Mouse (Mus musculus) lung, adult 2 months (tissue): ENCODE results near the gene Sez6l. TPM values are rescaled to one million over a fixed set of nuclear protein-coding genes. Genes with fewer than 3 reads are reported as not detected.

Experiments used
- DNase-seq: peaks from one replicate; pipeline ENCODE4 v3.0.0; 2022
- H3K4me1 ChIP-seq: fragments of 200-500 bp; 2 replicates; pipeline ENCODE4 v1.6.1; 2011; ENCODE audit warnings: low read length; ENCODE audit not compliant: control insufficient read depth, insufficient read depth
- H3K4me3 ChIP-seq: fragments of 200-500 bp; replicated peaks from 2 replicates; pipeline ENCODE3; 2011; ENCODE audit warnings: low read depth, mild to moderate bottlenecking, control low read depth, low read length; ENCODE audit errors: extremely low read depth
- CTCF ChIP-seq: fragments of 200-500 bp; IDR thresholded peaks from 2 replicates; pipeline ENCODE4 v1.5.1; 2011; ENCODE audit warnings: mild to moderate bottlenecking, low read length, control low read depth; ENCODE audit not compliant: insufficient read depth
- POLR2A ChIP-seq: fragments of 200-500 bp; IDR thresholded peaks from 2 replicates; pipeline ENCODE4 v1.6.1; 2011; ENCODE audit warnings: low read depth, mild to moderate bottlenecking, control low read depth, low read length, borderline replicate concordance; ENCODE audit errors: extremely low read depth
- WGBS: fragments of 180-500 bp; shearing (Covaris S2); methylation state at CpG from one replicate; pipeline ENCODE4 v1.1.7; 2018; 5-methylcytosine and 5-hydroxymethylcytosine counted together
- polyA plus RNA-seq: library from polyadenylated mRNA; depleted of rRNA; stranded (reverse); fragments of >200 nt; gene quantifications from 2 replicates; pipeline ENCODE4 v1.2.3, GENCODE M21; 2012; rRNA removed

Gene Sez6l
- polyA plus RNA-seq = 0.12 and 0.38 TPM in 2 replicates

DNA sequence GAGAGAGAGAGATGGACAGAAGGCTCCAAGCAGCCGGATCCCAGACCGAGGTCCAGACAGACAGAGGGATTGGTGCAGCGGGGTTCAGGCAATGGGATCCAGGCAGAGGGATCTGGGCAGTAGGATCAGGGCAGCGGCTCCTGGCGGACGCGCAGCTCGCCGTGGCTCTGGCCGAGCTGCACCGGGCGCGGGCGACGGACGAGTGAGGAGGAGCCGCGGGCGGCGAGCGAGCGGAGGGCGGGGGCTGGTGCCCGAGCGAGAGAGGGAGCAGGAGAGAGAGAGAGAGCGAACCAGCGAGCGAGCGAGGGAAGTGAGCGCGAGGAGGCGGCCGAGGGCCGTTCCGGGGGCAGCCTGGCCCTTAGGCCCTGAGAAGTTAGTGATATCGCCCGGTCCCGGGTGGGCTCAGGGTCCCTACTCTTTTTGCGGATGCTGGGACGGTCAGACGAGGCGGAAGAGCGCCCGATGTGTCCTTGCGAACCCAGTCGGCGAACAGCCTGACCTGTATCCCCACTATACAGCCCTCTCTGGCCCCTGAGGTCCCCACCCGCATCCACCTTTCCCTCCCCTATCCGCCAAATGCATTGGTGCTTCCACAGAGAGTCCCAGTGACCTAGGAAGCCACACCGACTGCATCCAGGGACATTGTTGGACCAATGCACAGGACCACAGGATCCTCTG lies at the start of gene Sez6l:
Sez6l (minus strand) TSS at position 193 of the 678 bp plus-strand sequence.
- no peak within 1 kb of the TSS for H3K4me3 ChIP-seq
- WGBS = 2% methylated on average over 48 of the region's 50 CpGs
- no peak for TF ChIP-seq CTCF
- no peak for TF ChIP-seq POLR2A
- DNase-seq = peak; percentile 4
- no peaks in the 10 kb centered on the region for H3K4me1 ChIP-seq

DNA sequence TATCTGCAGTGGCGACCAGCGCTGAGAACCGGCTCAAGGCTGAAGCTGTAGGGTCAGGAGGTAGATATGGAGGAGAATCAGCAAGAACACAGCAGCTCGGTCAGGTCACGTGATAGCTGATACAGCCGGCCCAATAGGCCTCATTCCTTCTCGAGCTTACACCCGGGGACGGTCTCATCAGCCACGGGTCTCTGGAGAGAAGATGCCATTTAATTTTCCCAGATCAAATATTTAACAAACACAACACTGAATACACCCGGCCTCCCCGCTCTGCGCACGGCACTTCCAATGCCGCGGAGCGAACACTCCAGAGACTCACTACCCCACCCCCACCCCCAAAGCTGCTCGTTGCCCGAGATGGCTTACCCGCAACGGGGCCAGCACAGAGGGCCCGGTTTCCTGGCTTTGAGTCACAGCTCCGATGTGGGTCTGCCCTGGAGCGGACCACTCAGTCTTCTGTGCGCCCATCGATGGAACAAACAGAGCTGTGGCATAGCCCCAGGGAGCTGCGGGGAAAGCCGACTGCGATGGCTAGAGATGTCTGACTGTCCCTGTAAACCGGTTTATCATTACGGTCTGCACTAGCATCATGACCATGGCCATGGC lies 48.7 kb upstream of the Sez6l start:
- Histone ChIP-seq H3K4me1 (no peaks in the 10 kb centered on the region), H3K4me3 (no peak overlapping the region)
- 40% methylated on average over 31 of the region's 31 CpGs for WGBS
- TF ChIP-seq CTCF (no peak), POLR2A (no peak)
- DNase-seq = no peak

DNA sequence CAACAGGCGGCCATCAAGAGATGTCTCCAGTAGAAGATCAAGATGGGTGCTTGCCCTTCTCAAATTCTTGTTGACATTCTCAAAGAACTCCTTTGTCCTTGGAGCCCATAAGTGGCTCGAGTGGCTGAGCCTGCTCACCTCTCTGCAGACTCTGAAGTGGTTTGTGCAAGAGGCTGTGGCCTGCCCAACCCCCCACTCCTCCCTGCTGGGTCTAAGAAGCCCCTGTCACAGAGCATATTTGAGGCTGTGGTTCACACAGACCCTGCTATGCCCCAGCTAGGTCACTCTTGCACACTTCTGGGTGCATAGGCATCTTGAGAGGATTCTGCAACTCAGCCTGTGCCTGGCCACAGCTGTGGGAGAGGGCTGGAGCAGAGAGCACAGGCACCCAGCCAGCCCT lies 46.0 kb upstream of the Sez6l start:
- no peak overlapping the region for H3K4me3 ChIP-seq
- TF ChIP-seq POLR2A (no peak), CTCF (no peak)
- H3K4me1 ChIP-seq = no peaks in the 10 kb centered on the region
- WGBS = 25% methylated on average over 2 of the region's 2 CpGs
- peak; percentile 26 for DNase-seq

DNA sequence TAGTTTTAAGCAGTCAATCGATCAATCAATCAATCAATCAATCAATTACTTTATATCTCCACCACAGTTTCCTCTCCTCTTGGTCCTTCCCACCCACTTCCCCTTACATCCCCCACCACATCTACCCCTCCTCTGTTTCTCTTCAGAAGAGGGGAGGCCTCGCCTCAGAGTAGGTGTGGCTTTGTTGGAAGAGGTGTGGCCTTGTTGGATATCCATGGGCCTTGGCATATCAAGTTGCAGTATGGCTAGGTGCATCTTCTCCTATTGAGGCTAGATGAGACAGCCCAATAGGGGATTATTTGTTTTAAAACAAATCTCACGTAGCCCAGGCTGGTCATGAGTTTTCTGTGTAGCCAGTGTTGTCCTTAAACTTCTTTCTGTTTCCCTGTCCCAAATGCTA lies 43.3 kb upstream of the Sez6l start:
- WGBS = 56% methylated on average over 3 of the region's 3 CpGs
- no peak for DNase-seq
- no peak overlapping the region for H3K4me3 ChIP-seq
- H3K4me1 ChIP-seq = no peaks in the 10 kb centered on the region
- TF ChIP-seq CTCF (no peak), POLR2A (no peak)

DNA sequence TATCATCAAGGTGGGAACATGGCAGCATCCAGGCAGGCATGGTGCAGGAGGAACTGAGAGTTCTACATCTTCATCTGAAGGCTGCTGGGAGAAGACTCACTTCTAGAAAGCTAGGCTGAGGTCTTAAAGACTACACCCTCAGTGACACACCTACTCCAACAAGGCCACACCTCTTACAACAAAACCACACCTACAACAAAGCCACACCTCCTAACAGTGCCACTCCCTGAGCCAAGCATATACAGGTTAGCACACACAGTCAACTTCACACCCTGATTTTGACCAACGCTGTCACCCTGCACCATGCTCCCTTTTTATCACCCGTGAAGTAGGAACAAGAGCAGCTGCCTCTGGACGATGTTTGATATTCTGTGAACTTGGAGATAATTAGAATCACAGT lies 42.4 kb upstream of the Sez6l start:
- 66% methylated on average over 3 of the region's 3 CpGs for WGBS
- TF ChIP-seq CTCF (no peak), POLR2A (no peak)
- no peak for DNase-seq

DNA sequence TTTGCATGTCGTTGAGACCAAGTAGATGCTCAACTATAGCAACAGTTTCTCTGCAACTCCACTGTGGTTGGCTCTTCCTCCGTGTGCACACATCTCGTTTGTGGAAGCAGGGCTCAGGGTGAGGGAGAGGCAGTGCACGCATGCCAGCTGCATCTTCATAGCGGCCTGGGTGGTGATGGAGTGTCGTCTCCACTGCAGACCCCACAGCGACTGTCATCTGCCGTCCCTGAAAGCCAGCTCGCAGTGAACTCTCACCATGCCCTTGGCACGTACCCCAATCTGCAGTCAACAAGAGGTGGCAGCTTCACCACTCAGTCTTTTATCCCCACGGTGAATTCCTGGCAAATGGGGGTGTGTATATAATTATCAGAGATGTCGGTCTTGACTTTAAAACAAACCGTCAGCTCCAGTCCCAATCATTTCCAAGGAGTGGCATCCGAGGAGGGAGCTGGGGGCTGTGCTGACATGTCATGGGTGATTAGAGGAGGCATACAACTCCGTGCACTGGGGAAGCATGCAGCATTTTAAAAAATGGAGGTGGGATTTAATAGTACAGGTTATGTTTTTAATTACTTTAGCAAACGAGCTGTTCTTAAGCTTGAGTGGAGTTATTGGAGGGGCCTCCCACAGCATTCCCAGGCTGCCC lies 40.7 kb upstream of the Sez6l start:
- Histone ChIP-seq H3K4me1 (no peaks in the 10 kb centered on the region), H3K4me3 (no peak overlapping the region)
- 61% methylated on average over 16 of the region's 16 CpGs for WGBS
- DNase-seq = no peak
- TF ChIP-seq CTCF (no peak), POLR2A (no peak)

More for the DNA sequence above, 42.4 kb upstream of the Sez6l start:
- Histone ChIP-seq H3K4me1 (no peaks in the 10 kb centered on the region), H3K4me3 (no peak overlapping the region)

DNA sequence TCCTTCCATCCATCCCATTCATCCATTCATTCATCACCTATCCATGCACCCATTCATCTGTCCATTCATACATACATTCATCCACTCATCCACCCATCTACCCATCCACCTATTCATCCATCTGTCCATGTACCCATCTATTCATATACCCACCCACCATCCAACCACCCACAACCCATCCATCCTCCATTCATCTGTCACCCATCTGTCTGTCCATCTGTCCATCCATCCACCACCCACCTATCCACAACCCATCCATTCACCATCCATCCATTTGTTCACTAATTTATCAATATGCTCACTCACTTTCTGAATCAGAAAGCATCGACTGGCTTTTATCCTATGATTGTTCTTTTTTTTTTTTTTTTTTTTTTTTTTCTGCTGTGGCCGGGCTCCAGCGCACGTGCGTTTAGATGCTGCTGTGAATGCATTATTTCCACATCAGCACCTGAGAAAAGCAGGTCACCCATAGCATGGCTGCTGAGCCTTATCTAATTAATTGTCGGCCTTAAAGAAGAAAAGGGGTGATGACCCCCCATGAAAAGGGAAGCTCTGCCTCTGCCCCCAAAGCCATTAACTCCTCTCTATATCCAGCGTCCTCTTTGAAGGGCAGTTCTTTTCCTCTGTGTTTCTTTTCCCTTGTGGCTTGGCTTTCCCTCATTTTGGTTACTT lies 39.1 kb upstream of the Sez6l start:
- no peak for DNase-seq
- 79% methylated on average over 7 of the region's 7 CpGs for WGBS
- H3K4me1 ChIP-seq = no peaks in the 10 kb centered on the region
- no peak overlapping the region for H3K4me3 ChIP-seq
- TF ChIP-seq CTCF (no peak), POLR2A (no peak)

DNA sequence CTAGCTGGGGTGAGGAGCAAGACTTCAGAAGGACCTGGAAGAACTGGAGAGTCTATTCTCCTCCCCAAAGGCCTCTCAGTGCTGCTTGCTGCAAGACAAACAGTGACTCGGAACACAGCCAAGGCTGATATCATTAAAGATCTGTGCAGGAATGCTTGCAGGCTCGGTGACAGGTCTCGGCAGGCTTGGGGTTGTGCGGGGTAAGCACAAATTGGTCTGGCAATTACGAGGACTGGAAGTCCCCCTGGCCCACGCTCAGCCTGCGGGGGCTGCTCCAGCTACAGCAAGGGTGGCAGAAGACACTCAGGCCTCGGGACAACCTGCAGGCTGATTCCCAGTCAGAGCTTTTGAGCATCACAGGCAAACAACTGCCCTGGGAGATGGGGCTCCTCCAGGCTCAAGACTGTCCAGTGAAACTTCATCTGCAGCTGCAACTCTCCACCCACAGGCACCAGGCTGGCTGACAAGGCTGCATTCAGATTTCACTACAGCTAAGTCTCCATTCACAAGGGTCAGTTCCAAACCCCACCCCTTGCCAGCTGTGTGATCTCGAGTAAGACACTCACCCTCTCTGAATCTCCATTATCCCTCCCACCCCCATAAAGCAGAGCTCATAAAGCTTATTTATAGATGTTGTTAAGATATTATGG lies 31.0 kb upstream of the Sez6l start:
- TF ChIP-seq POLR2A = no peak
- TF ChIP-seq CTCF = no peak
- DNase-seq = peak; percentile 17
- WGBS = 33% methylated on average over 9 of the region's 9 CpGs
- Histone ChIP-seq H3K4me1 (no peaks in the 10 kb centered on the region; the same call in 1 of the 2 replicates), H3K4me3 (no peak overlapping the region)

DNA sequence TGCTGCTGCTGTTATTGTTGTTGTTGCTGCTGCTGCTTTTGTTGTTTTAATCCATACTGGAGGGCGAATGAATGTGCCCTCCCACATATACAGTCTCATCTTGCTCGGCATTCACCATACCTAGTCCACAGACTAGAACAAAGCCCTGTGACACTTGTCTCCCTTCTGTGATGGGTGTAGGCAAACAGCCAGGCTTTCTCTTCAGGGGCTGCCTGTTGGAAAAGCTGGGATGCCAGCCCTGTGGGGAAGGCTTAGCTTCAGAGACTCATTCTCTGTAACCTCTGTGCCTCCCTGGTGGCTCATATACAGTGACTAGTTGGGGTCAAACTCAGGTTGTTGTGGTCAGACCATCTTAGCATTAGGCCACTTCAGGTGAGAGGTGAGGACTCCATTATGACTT lies 30.1 kb upstream of the Sez6l start:
- TF ChIP-seq POLR2A (no peak), CTCF (no peak)
- no peak for DNase-seq
- H3K4me3 ChIP-seq = no peak overlapping the region
- WGBS = 82% methylated on average over 2 of the region's 2 CpGs
- no peaks in the 10 kb centered on the region; the same call in 1 of the 2 replicates for H3K4me1 ChIP-seq
